Mouse (Mus musculus) lung, adult 2 months (tissue): ENCODE data around the gene Olfr56. TPM values are rescaled to one million over a fixed set of nuclear protein-coding genes. Genes with fewer than 3 reads are reported as not detected.

ENCODE experiments used
- DNase-seq: peaks from one replicate; pipeline ENCODE4 v3.0.0; 2022
- H3K4me1 ChIP-seq: fragments of 200-500 bp; 2 replicates; pipeline ENCODE4 v1.6.1; 2011; ENCODE audit warnings: low read length; ENCODE audit not compliant: control insufficient read depth, insufficient read depth
- H3K4me3 ChIP-seq: fragments of 200-500 bp; replicated peaks from 2 replicates; pipeline ENCODE3; 2011; ENCODE audit warnings: low read depth, mild to moderate bottlenecking, control low read depth, low read length; ENCODE audit errors: extremely low read depth
- CTCF ChIP-seq: fragments of 200-500 bp; IDR thresholded peaks from 2 replicates; pipeline ENCODE4 v1.5.1; 2011; ENCODE audit warnings: mild to moderate bottlenecking, low read length, control low read depth; ENCODE audit not compliant: insufficient read depth
- POLR2A ChIP-seq: fragments of 200-500 bp; IDR thresholded peaks from 2 replicates; pipeline ENCODE4 v1.6.1; 2011; ENCODE audit warnings: low read depth, mild to moderate bottlenecking, control low read depth, low read length, borderline replicate concordance; ENCODE audit errors: extremely low read depth
- WGBS: fragments of 180-500 bp; shearing (Covaris S2); methylation state at CpG from one replicate; pipeline ENCODE4 v1.1.7; 2018; 5-methylcytosine and 5-hydroxymethylcytosine counted together
- polyA plus RNA-seq: library from polyadenylated mRNA; depleted of rRNA; stranded (reverse); fragments of >200 nt; gene quantifications from 2 replicates; pipeline ENCODE4 v1.2.3, GENCODE M21; 2012

Olfr56 gene
- polyA plus RNA-seq, 1 experiment: 0.66 TPM

GRCm38 (mm10) chr11:49087830-49088616 is 109.3 kb downstream of the Olfr56 start:
- Histone ChIP-seq H3K4me3 (peak overlapping the region; percentile 79), H3K4me1 (peaks cover 20% of the 10 kb centered on the region)
- WGBS: 17% methylated on average over 22 of the region's 22 CpGs
- TF ChIP-seq POLR2A (no peak), CTCF (no peak)
- DNase-seq: peak; percentile 45

GRCm38 (mm10) chr11:49088990-49089652 is 110.4 kb downstream of the Olfr56 start:
- WGBS: 67% methylated on average over 5 of the region's 5 CpGs
- Histone ChIP-seq H3K4me3 (peak overlapping the region; percentile 31), H3K4me1 (peaks cover 16% of the 10 kb centered on the region)
- DNase-seq: no peak
- TF ChIP-seq CTCF: no peak
- no peak for TF ChIP-seq POLR2A

DNA sequence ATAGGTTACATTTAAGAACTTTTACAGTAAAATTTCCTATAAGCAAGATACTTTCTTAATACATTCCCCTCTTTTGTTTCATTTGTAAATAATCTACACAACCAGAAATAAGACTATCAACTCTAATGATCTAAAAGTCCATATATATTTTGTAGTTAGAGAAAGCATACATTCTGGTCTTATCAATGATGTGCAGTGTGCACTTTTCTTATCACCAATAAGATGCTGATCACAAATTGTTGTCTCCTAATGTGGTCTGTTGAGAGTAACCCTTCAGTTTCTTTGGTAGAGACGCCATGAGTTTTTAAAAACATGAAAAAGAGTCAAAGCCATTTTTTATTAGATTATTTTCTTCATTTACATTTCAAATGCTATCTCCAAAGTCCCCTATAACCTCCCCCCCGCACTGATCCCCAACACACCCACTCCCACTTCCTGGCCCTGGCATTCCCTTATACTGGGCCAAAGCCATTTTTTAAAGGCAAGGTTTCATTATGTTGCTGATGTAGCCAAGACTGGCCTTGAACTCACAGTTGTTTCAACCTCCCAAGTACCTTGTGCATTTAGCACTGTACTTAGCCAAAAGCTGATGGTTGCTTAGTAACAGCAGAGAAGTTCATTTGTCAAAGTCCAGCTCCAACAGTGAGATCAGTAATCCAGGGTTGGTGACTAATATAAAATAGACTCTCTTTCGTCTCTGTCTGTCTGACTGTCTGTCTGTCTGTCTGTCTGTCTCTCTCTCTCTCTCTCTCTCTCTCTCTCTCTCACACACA is 111.2 kb downstream of the Olfr56 start:
- 52% methylated on average over 3 of the region's 3 CpGs for WGBS
- TF ChIP-seq POLR2A: no peak

DNA sequence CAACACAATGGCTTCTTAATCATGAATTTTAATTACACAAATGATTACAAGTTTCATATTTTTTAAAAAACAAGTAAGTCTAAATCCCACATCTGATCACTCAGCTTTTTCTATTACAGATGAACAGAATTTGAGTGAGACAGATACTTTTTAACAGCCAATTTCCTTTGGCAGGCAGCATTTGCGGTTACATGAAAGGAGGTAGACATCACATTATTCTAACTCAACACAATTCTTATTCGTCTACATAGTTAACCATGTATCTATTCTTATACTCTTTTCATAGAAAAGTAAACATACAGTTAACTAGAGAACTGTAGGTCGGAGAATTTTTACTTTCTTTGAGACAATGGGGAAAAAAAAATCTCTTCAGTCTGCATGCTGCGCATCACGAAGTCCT is 111.9 kb downstream of the Olfr56 start:
- no peak overlapping the region for H3K4me3 ChIP-seq
- TF ChIP-seq CTCF: no peak
- no peak for TF ChIP-seq POLR2A
- 59% methylated on average over 5 of the region's 5 CpGs for WGBS
- no peak for DNase-seq
- peaks cover 9% of the 10 kb centered on the region for H3K4me1 ChIP-seq

More for the DNA sequence above, 111.2 kb downstream of the Olfr56 start:
- no peak overlapping the region for H3K4me3 ChIP-seq
- H3K4me1 ChIP-seq: peaks cover 13% of the 10 kb centered on the region
- DNase-seq: no peak

GRCm38 (mm10) chr11:49091171-49091570 is 112.5 kb downstream of the Olfr56 start:
- WGBS: 55% methylated on average over 4 of the region's 4 CpGs
- TF ChIP-seq POLR2A: no peak
- no peak for TF ChIP-seq CTCF
- Histone ChIP-seq H3K4me1 (peaks cover 8% of the 10 kb centered on the region), H3K4me3 (no peak overlapping the region)
- no peak for DNase-seq

DNA sequence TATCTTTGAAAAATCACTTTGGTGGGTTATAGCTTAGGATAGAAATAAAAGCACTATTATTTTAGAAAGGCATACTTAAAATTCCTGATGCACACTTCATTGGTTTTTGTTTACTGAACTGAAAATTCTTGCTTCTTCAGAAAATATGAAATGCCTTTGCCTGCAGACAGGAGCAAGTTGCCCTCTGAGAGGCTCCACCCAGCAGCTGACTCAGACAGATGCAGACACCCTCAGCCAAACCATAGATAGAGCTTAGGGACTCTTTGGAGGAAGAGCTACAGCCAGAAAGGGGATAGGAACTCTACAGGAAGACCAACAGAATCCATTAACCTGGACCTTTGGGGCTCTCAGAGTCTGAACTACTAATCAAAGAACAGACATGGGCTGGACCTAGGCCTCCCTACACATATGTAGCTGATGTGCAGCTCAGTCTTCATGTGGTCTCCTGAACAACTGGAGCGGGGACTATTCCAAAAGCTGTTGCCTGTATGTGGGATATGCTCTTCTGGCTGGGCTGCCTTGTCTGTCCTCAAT is 113.4 kb downstream of the Olfr56 start:
- Histone ChIP-seq H3K4me1 (peaks cover 4% of the 10 kb centered on the region), H3K4me3 (no peak overlapping the region)
- no peak for DNase-seq
- no peak for TF ChIP-seq POLR2A
- no peak for TF ChIP-seq CTCF
- WGBS: 93% methylated on average over 1 of the region's 1 CpGs

DNA sequence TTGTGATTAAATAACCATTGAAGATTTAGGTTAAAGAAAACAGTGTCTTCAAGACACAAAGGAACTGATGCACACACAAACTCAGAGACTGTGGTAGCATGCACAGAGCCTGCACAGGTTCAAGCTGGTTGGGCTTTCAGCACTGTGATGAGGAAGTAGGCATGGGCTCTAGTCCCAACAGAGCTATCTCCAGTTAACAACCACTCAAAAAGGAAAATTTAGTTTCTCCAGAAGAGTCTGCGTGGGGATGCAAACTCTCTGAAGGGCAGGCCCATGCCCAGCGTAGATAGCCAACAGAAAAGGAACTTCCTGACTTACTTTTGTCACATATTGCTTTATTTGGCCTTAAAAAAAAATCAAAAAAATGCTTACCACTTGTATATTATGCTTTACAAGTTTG is 114.1 kb downstream of the Olfr56 start:
- TF ChIP-seq POLR2A (no peak), CTCF (no peak)
- DNase-seq: no peak
- Histone ChIP-seq H3K4me1 (peaks cover 3% of the 10 kb centered on the region), H3K4me3 (no peak overlapping the region)
- 75% methylated on average over 2 of the region's 2 CpGs for WGBS

DNA sequence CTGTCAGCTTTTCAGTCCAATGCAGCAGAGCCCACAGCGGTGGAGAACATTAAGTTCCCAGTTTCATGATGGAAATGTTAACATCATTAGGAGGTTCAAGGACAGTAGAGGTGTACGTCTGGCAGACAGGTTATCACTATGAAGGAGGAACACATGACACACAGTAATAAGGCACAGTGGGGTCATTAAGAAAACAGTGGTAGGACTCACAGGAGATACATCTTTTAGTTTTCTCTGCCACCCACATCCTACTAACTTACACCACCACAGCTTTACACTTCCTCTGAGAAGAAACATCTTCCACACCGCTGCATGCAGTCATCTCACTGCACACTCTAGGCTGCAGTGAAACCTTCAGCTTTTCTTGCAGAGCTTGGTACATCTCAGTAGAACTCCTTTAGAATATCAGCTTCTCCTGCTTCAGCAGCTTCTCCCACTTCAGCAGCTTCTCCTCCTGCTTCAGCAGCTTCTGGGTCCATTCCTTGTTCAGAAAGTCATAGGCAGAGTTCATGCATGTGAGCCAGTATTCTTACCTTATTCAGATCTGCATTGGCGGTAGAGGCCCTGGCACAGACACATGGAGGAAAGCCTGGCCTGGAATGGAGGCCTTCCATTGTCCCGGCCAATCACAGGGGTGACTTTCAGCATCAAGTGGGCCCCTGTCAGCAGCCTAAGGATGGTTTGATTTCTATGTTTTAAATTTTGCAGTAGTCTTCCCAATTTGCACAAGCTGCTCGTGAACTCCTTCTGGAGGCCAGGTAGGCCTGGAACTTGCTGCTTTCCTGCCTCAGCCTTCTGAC is 115.4 kb downstream of the Olfr56 start:
- no peaks in the 10 kb centered on the region; the same call in 1 of the 2 replicates for H3K4me1 ChIP-seq
- no peak for TF ChIP-seq CTCF
- TF ChIP-seq POLR2A: no peak
- WGBS: 70% methylated on average over 6 of the region's 6 CpGs
- no peak overlapping the region for H3K4me3 ChIP-seq
- no peak for DNase-seq
